Mouse (Mus musculus) duodenum, adult 2 months (tissue): ENCODE measurements around the gene Ofd1. TPM values are rescaled to one million over a fixed set of nuclear protein-coding genes. Genes with fewer than 3 reads are reported as not detected.

Experiments used
- polyA plus RNA-seq: library from polyadenylated mRNA; depleted of rRNA; stranded (reverse); fragments of >200 nt; gene quantifications from 2 replicates; pipeline ENCODE4 v1.2.3, GENCODE M21; 2012; ENCODE audit warnings: low replicate concordance; rRNA removed

Gene Ofd1
- polyA plus RNA-seq: 0.23 and 0.39 TPM in 2 replicates

GRCm38 (mm10) chrX:166440616-166441063 is at the start of gene Ofd1:
Ofd1 (minus strand) TSS chrX:166440704.

GRCm38 (mm10) chrX:166479365-166479983 is 39.0 kb upstream of the Ofd1 start, which contains the start of gene Rab9:
Rab9 (minus strand) TSS chrX:166479867.

DNA sequence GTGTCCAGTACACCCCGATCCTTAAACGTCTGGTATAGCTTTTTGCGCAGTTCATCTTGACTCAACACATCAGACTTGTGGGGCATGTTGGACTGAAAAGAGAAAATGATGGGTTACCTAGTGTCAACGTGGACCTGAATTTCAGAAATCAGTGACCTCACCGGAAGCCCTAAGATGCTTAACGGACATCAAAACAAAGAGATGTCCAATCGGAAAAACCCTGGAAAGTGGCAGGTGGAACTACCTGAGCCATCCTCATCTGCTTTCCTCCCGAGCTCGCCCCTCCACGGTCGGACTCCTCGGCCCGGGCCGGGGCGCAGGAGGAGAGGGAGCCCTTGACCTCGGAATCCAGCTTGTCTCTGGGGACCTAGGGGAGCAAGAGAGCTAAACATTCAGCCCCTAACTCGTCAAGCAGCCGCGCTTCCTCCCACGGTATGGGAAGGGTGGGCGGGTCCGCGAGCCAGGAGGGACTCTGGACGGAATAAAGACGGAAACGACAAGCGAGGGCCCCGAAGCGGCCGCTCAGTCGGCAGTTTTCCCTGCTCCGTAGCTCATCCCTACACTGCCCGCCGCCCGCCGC is 378 bp downstream of the Ofd1 start, which contains the start of gene Trappc2:
TSS of gene Trappc2 (plus strand) at position 539 of the 580 bp plus-strand sequence.

Other genes with a start within 250 kb of the Ofd1 start
- gene Gpm6b, start 201.8 kb downstream of the Ofd1 start, polyA plus RNA-seq: 0.26 and 0.77 TPM in 2 replicates
- 0.22 and 0.27 TPM in 2 replicates for gene Trappc2, start 130 bp downstream of the Ofd1 start, polyA plus RNA-seq
- 0.89 and 1.3 TPM in 2 replicates for gene Rab9, start 39.2 kb upstream of the Ofd1 start, polyA plus RNA-seq
- gene Tceanc, start 77.9 kb upstream of the Ofd1 start, polyA plus RNA-seq: 0.20 and 0.32 TPM in 2 replicates
- gene Egfl6, start 145.0 kb upstream of the Ofd1 start, polyA plus RNA-seq: not detected in 2 replicates